Mouse (Mus musculus) large intestine, adult 2 months (tissue): ENCODE data around the gene Cyp2d40. TPM values are rescaled to one million over a fixed set of nuclear protein-coding genes. Genes with fewer than 3 reads are reported as not detected.

Source experiments
- polyA plus RNA-seq: library from polyadenylated mRNA; depleted of rRNA; stranded (reverse); fragments of >200 nt; gene quantifications from 2 replicates; pipeline ENCODE4 v1.2.3, GENCODE M21; 2012; rRNA removed

Cyp2d40 gene
- polyA plus RNA-seq, 1 experiment, result 0.09 TPM

Other genes with a start within 250 kb of the Cyp2d40 start
- gene Cyp2d12, start 209.1 kb downstream of the Cyp2d40 start, polyA plus RNA-seq, result 0.10 and 0.61 TPM in 2 replicates
- 0.33 TPM in 1 of 2 replicates, not detected in the other for gene Cyp2d34, start 143.2 kb downstream of the Cyp2d40 start, polyA plus RNA-seq
- gene Cyp2d26, start 30.1 kb upstream of the Cyp2d40 start, polyA plus RNA-seq, result 29.9 and 182 TPM in 2 replicates
- gene Tcf20, start 223.7 kb upstream of the Cyp2d40 start, polyA plus RNA-seq, result 9.1 and 14.8 TPM in 2 replicates